Mouse (Mus musculus) brain, embryonic 14.5 days (tissue): Measurements from ENCODE around the gene Tpst2. TPM values are rescaled to one million over a fixed set of nuclear protein-coding genes. Genes with fewer than 3 reads are reported as not detected.

ENCODE experiments used
- DNase-seq: peaks from one replicate; pipeline ENCODE4 v3.0.0-alpha.2; 2011; ENCODE audit warnings: low read depth
- CTCF ChIP-seq: fragments of 200-500 bp; IDR thresholded peaks from 2 replicates; pipeline ENCODE4 v1.5.1; 2012; ENCODE audit warnings: inconsistent platforms, mild to moderate bottlenecking, moderate library complexity, borderline replicate concordance; ENCODE audit not compliant: insufficient read depth, insufficient read length; ENCODE audit errors: extremely low read depth
- POLR2A ChIP-seq: fragments of 200-500 bp; IDR thresholded peaks from 2 replicates; pipeline ENCODE4 v1.6.1; 2012; ENCODE audit warnings: mild to moderate bottlenecking, inconsistent platforms, borderline replicate concordance; ENCODE audit not compliant: poor library complexity, insufficient read depth, insufficient read length, severe bottlenecking; ENCODE audit errors: extremely low read depth
- polyA plus RNA-seq: library from polyadenylated mRNA; depleted of rRNA; stranded (reverse); fragments of >200 nt; gene quantifications from 2 replicates; pipeline ENCODE4 v1.2.3, GENCODE M21; 2012; rRNA removed

The Tpst2 gene
- 20.1 and 24.6 TPM in 2 replicates for polyA plus RNA-seq

DNA sequence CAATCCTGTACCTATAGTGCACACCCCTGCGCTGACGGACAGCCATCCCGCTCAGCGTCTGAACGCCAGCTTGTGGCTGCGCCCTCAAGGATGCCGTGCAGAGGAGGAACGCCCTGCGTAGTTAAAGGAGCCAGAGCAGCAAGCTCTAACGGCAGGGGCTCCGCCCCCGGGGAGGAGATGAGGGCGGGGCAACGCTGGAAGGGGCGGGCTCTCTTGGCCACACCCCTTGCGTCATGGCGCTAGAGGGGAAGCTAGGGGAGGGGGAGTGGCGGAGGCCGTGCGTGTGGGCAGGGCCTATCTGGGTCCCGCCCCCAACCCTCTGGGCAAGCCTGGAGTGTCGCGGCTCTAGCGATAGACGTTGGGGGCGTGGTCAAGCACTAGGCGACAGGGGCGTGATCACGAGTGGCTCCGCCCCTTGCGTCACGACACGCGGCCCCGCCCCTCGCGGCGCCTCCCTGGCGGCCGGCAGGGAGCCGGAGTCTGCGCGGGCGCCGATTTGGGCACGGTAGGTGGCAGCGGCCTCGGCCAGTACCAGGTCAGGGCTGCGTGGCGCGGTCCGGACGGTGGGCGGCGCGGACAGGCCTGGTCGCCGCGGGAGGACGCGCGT is at the start of gene Tpst2:
Gene Tpst2 (plus strand): TSS at position 425 of the 607 bp plus-strand sequence.
- TF ChIP-seq CTCF (0 out of 2 replicates have a peak, but pooled peaks have one; percentile 0), POLR2A (peak; percentile 89)
- DNase-seq, result peak; percentile 100

DNA sequence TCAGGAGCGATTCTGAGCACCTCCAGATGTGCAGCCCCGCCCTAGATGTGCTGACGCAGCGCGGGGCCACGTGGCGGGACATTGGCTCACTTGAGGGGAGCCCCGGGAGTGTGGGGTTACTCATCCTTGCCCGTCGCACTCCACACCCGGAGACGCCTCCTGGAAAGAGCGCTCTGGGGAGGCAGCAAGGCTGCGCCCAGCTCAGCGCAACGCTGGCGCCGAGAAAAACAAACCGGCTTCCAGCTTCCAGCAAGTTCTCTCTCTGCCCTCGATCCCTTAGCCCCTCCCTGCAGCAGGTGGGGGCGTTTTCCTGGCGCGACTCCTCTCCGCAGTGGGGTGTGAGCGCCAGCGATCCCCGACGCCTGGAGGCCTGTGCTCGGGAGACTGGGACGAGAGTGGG is 49.1 kb upstream of the Tpst2 start:
- peak; percentile 73 for DNase-seq
- TF ChIP-seq CTCF (no peak), POLR2A (no peak)

- TF ChIP-seq CTCF (no peak), POLR2A (no peak)
- peak; percentile 61 for DNase-seq
Measured at GRCm38 (mm10) chr5:112227898-112228239, 48.6 kb upstream of the Tpst2 start.

GRCm38 (mm10) chr5:112228240-112229076 is 48.0 kb upstream of the Tpst2 start:
- DNase-seq, result peak; percentile 94

GRCm38 (mm10) chr5:112235806-112236205 is 40.7 kb upstream of the Tpst2 start:
- no peak for TF ChIP-seq POLR2A
- no peak for TF ChIP-seq CTCF
- DNase-seq, result no peak

More at GRCm38 (mm10) chr5:112228240-112229076, 48.0 kb upstream of the Tpst2 start:
- TF ChIP-seq CTCF, result no peak
- peak; percentile 71; the same call in 1 of the 2 replicates for TF ChIP-seq POLR2A

- TF ChIP-seq CTCF, result no peak
- TF ChIP-seq POLR2A, result no peak
- DNase-seq, result no peak
Measured at GRCm38 (mm10) chr5:112236631-112237030, 39.9 kb upstream of the Tpst2 start.

DNA sequence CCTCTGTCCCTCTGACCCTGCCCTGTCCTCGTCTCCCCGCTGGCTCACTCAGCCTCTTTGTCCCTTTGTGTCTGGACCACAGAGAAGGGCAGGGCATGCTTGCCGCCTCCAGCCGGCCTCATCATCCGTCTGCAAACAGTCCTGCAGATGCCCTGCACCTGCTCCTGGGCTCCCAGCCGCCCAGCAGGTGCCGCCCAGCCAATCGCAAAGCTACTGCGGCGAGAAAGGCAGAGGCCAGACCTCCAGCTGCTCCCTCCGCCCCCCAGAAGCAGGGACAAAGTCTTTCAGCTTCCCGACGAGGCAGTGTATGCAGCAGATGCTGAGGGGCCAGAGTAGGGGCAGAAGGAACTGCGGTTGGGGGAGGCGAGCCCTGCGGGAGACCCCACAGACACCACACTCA is 39.1 kb upstream of the Tpst2 start:
- peak; percentile 95 for DNase-seq

GRCm38 (mm10) chr5:112237866-112238570 is 38.5 kb upstream of the Tpst2 start:
- TF ChIP-seq CTCF, result no peak
- no peak for TF ChIP-seq POLR2A
- DNase-seq, result peak; percentile 66

More for the DNA sequence above, 39.1 kb upstream of the Tpst2 start:
- TF ChIP-seq POLR2A (no peak), CTCF (no peak)

- peak; percentile 90 for DNase-seq
- TF ChIP-seq CTCF (no peak), POLR2A (no peak)
Measured at GRCm38 (mm10) chr5:112238781-112239482, 37.6 kb upstream of the Tpst2 start.

DNA sequence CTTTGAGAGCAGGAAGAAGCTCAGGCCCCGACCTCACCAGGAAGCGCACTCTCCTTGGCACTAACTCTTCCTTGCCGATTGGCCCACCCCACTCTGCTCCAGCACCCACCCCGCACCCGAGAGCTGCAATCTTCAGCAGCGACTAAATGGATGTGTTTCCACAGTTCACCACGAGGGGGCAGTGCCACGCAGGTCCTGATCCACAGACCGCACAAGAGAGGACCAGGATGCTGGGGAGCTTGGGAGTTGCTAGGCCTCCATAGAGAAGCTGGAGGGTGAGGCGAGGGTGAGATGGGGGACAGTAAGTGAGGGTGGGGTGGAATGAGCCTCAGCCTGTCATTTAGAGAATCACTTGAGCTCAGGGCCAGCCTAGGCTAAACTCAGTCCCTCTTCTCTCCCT is 35.7 kb upstream of the Tpst2 start:
- peak; percentile 90 for DNase-seq
- TF ChIP-seq CTCF (peak; percentile 98), POLR2A (no peak)
